Mouse (Mus musculus) left cerebral cortex, postnatal 36 days (tissue): ENCODE measurements around the gene Haus2. TPM values are rescaled to one million over a fixed set of nuclear protein-coding genes. Genes with fewer than 3 reads are reported as not detected.
A peak's percentile ranks its signal among the peaks of the same experiment; 100 is the strongest.
"Not testable (repeated sequence)": the region's sequence is repeated elsewhere in the genome, so short reads cannot be mapped to it uniquely, and the experiment has no call there.

Source experiments
- DNase-seq, 2 experiments: peaks; one replicate each; pipeline ENCODE4 v3.0.0; 2021 to 2022; ENCODE audit warnings: low spot score in 2 of 2, mixed read lengths in 1 of 2
- intact Hi-C: fragments of 180-260 bp; cut with DNase I; formaldehyde crosslinking; loops from one replicate; pipeline ENCODE4 v1.15.1; 2025
- total RNA-seq, 2 experiments: library from RNA; stranded (reverse); gene quantifications; 2 replicates each; pipeline ENCODE4 v1.2.3; 2021

The Haus2 gene
- total RNA-seq, result 10 to 100 TPM; 14.0 to 15.1 TPM

- intact Hi-C loops, result loop anchor here (5.0 kb wide), 1 partner anchor 67 kb away; no protein-coding TSS in a partner anchor
Observed at GRCm38 (mm10) chr2:120608830-120609723, at the start of gene Haus2, which contains the start of gene Lrrc57. Haus2 (plus strand) TSS chr2:120609383. Lrrc57 (minus strand) TSS chr2:120609520.

GRCm38 (mm10) chr2:120561524-120561923 lies 47.7 kb upstream of the Haus2 start:
- no peak for DNase-seq
- intact Hi-C loops, result no loop called here

More at GRCm38 (mm10) chr2:120608830-120609723, at the start of gene Haus2, which contains the start of gene Lrrc57:
- peak; percentile 92 to 93 for DNase-seq

GRCm38 (mm10) chr2:120562859-120563234 lies 46.3 kb upstream of the Haus2 start:
- intact Hi-C loops, result no loop called here
- no peak for DNase-seq

- intact Hi-C loops, result no loop called here
- peak; percentile 88 for DNase-seq
Observed at GRCm38 (mm10) chr2:120563235-120563990, 45.8 kb upstream of the Haus2 start, which contains the start of gene Zfp106. Zfp106 (minus strand) TSS chr2:120563843.

- intact Hi-C loops, DNase-seq: not testable (repeated sequence)
Observed at GRCm38 (mm10) chr2:120564548-120565188, 44.5 kb upstream of the Haus2 start.

GRCm38 (mm10) chr2:120565363-120565762 lies 43.8 kb upstream of the Haus2 start:
- intact Hi-C loops, result no loop called here
- DNase-seq, result no peak

GRCm38 (mm10) chr2:120566886-120567797 lies 42.0 kb upstream of the Haus2 start, which contains the start of gene Snap23:
Snap23 (plus strand) TSS chr2:120567671.
- intact Hi-C loops, result no loop called here
- DNase-seq, result peak; percentile 94 to 98

- intact Hi-C loops, result no loop called here
- DNase-seq, result no peak
Observed at GRCm38 (mm10) chr2:120567798-120568320, 41.3 kb upstream of the Haus2 start.

GRCm38 (mm10) chr2:120571081-120571480 lies 38.1 kb upstream of the Haus2 start:
- intact Hi-C loops, result no loop called here
- no peak for DNase-seq

- intact Hi-C loops, DNase-seq: not testable (repeated sequence)
Observed at GRCm38 (mm10) chr2:120572161-120572560, 37.0 kb upstream of the Haus2 start.

- intact Hi-C loops, result no loop called here
- DNase-seq, result no peak
Observed at GRCm38 (mm10) chr2:120575121-120575520, 34.1 kb upstream of the Haus2 start.

GRCm38 (mm10) chr2:120575978-120576377 lies 33.2 kb upstream of the Haus2 start:
- intact Hi-C loops, result no loop called here
- no peak for DNase-seq

- intact Hi-C loops, result no loop called here
- DNase-seq, result no peak
Observed at GRCm38 (mm10) chr2:120577799-120578198, 31.4 kb upstream of the Haus2 start.

- DNase-seq, result no peak
Observed at GRCm38 (mm10) chr2:120578286-120578685, 30.9 kb upstream of the Haus2 start.

GRCm38 (mm10) chr2:120589759-120590158 lies 19.4 kb upstream of the Haus2 start:
- intact Hi-C loops, result loop anchor here (2.0 to 5.0 kb wide), 2 partner anchors 17 to 47 kb away; no protein-coding TSS in a partner anchor
- DNase-seq, result peak; percentile 70 to 75

More at GRCm38 (mm10) chr2:120578286-120578685, 30.9 kb upstream of the Haus2 start:
- intact Hi-C loops, result no loop called here

GRCm38 (mm10) chr2:120592227-120592626 lies 17.0 kb upstream of the Haus2 start:
- intact Hi-C loops, result no loop called here
- DNase-seq, result no peak

GRCm38 (mm10) chr2:120597734-120598133 lies 11.4 kb upstream of the Haus2 start:
- intact Hi-C loops, result no loop called here
- DNase-seq, result peak; percentile 15

- DNase-seq, result no peak
- intact Hi-C loops, result no loop called here
Observed at GRCm38 (mm10) chr2:120599506-120599905, 9.7 kb upstream of the Haus2 start.
